Mouse (Mus musculus): ENCODE results near the gene Chchd1. TPM values are rescaled to one million over a fixed set of nuclear protein-coding genes. Genes with fewer than 3 reads are reported as not detected.
A peak's percentile ranks its signal among the peaks of the same experiment; 100 is the strongest.

Chchd1 gene
- total and polyA plus RNA-seq, 3 experiments: 157 to 402 (median 184) TPM

DNA sequence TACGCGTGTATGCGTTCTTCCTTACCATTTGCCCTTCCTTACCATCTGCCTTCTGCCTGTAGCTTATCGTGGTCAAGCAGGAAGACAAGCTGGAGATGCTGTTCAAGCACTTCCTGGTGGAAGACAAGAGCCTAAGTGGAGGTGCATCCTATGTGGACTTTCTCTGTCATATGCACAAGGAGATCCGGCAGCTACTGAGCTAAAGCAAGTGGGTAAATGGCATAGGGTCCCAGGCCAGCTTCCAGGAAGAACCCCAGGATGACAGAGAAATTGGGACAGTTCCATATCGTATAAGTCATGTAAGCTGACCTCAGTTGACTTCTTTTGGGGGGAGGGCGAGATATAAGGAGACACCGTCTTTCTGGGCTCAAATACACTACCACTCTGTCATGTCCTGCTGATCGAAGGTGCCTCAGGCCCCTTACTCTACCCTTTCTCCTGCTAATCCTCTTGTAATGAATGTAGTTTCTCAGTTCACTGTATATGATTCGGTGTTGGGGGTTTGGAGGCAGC, 9.2 kb upstream of the Chchd1 start:
- Histone ChIP-seq H3K36me3 (replicated peaks in 1 of 2; ENCODE audit: control insufficient read depth in 1 of 2, insufficient read depth in 1 of 2, low read length in 1 of 2) (peaks cover 51 to 88% of the 10 kb centered on the region in 2 experiments), H3K4me1 (ENCODE audit: control insufficient read depth in 1 of 2, insufficient read depth in 2 of 2) (peaks cover 18 to 44% of the 10 kb centered on the region in 2 experiments), H3K4me3 (replicated peaks in 1 of 3; ENCODE audit: low read depth in 2 of 3, low read length in 2 of 3, poor library complexity in 1 of 3) (no peak overlapping the region), H3K79me2 (replicated peaks; ENCODE audit: control insufficient read depth, extremely low read depth, insufficient read depth, poor library complexity, severe bottlenecking) (peaks cover 33% of the 10 kb centered on the region), H3K27ac (ENCODE audit: insufficient read depth, low read depth) (peak overlapping the region; percentile 87), H3K4me2 (ENCODE audit: insufficient read depth, low read depth, poor library complexity, severe bottlenecking) (no peak overlapping the region), H3K27me3 (replicated peaks) (no peaks in the 10 kb centered on the region), H3K9me3 (replicated peaks; ENCODE audit: low read length) (no peaks in the 10 kb centered on the region), H3K9ac (ENCODE audit: insufficient read depth, low read depth) (no peak overlapping the region)
- TF ChIP-seq ZKSCAN1 (IDR thresholded peaks at IDR 0.05; ENCODE audit: borderline replicate concordance, low read depth, low read length) (no peak), POLR2AphosphoS2 (IDR thresholded peaks at IDR 0.05; ENCODE audit: low read depth, low read length) (peak; percentile 40; the same call in 1 of the 2 replicates)
- in situ Hi-C loops (cut with MboI; ENCODE audit: low pct_ligation_motif_present, low pct_unique_long_range_greater_than_20kb, low sequenced_read_pairs): no loop called here
- dilution Hi-C loops (cut with MboI; ENCODE audit: extremely low pct_ligation_motif_present, extremely low pct_unique_long_range_greater_than_20kb, low sequenced_read_pairs): no loop called here
- DNase-seq (ENCODE audit: extremely low read depth): no peak

DNA sequence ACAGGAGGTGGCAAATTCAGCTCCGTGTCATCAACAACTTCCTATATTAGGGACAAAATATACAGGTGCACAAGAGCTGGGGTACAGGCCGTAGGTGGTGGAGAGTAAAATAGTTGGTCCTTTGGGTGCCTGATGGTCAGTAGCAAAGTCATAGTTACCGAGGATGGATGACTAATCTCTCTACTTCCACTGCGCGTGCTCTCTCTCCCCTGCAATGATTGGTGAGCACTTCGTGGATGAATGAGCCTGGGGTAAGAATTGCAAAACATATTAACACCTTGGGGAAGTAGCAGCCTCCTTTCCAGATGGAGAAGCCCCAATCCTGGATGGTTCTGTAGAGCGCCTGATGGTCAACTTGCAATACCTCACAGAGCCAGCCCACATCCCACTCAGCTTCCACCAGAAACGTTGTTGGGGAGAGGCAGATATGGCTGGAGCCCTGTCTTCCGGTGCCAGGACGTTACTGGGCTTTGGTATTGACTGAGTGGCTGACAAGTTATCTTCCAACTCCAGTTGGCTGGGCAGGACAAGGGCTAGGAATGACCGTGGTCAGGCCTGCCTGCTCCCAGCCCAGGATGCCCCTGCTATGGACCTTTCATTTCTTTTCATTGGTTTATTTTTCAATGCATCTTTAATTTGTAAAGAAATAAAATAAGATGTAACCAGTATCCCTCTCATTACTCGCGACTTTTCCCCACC, 8.5 kb upstream of the Chchd1 start:
- TF ChIP-seq BHLHE40 (IDR thresholded peaks at IDR 0.05; ENCODE audit: low read depth, low read length) (peak; percentile 53), IRF4 (IDR thresholded peaks at IDR 0.05; ENCODE audit: low read depth, low read length) (peak; percentile 74; the same call in 1 of the 2 replicates), ZMIZ1 (IDR thresholded peaks at IDR 0.05; ENCODE audit: low read depth, low read length) (peak; percentile 51; the same call in 1 of the 2 replicates), USF2 (conservative IDR thresholded peaks at IDR 0.05; ENCODE audit: low read depth, low read length) (no peak), NRF1 (IDR thresholded peaks at IDR 0.05; ENCODE audit: low read depth, low read length) (peak; percentile 72)
- Histone ChIP-seq H3K4me3 (replicated peaks in 1 of 3; ENCODE audit: low read depth in 2 of 3, low read length in 2 of 3, poor library complexity in 1 of 3) (peak overlapping the region; percentile 54 to 71 (median 65)), H3K27ac (ENCODE audit: insufficient read depth, low read depth) (peak overlapping the region; percentile 87), H3K4me2 (ENCODE audit: insufficient read depth, low read depth, poor library complexity, severe bottlenecking) (peak overlapping the region; percentile 44), H3K27me3 (replicated peaks) (no peaks in the 10 kb centered on the region), H3K79me2 (replicated peaks; ENCODE audit: control insufficient read depth, extremely low read depth, insufficient read depth, poor library complexity, severe bottlenecking) (peaks cover 40% of the 10 kb centered on the region), H3K9me3 (replicated peaks; ENCODE audit: low read length) (no peaks in the 10 kb centered on the region), H3K9ac (ENCODE audit: insufficient read depth, low read depth) (peak overlapping the region; percentile 79; the same call in 1 of the 2 replicates), H3K36me3 (replicated peaks in 1 of 2; ENCODE audit: control insufficient read depth in 1 of 2, insufficient read depth in 1 of 2, low read length in 1 of 2) (peaks cover 44 to 88% of the 10 kb centered on the region in 2 experiments), H3K4me1 (ENCODE audit: control insufficient read depth in 1 of 2, insufficient read depth in 2 of 2) (peaks cover 18 to 51% of the 10 kb centered on the region in 2 experiments)
- DNase-seq (ENCODE audit: extremely low read depth): no peak
- dilution Hi-C loops (cut with MboI; ENCODE audit: extremely low pct_ligation_motif_present, extremely low pct_unique_long_range_greater_than_20kb, low sequenced_read_pairs): no loop called here
- in situ Hi-C loops (cut with MboI; ENCODE audit: low pct_ligation_motif_present, low pct_unique_long_range_greater_than_20kb, low sequenced_read_pairs): no loop called here

DNA sequence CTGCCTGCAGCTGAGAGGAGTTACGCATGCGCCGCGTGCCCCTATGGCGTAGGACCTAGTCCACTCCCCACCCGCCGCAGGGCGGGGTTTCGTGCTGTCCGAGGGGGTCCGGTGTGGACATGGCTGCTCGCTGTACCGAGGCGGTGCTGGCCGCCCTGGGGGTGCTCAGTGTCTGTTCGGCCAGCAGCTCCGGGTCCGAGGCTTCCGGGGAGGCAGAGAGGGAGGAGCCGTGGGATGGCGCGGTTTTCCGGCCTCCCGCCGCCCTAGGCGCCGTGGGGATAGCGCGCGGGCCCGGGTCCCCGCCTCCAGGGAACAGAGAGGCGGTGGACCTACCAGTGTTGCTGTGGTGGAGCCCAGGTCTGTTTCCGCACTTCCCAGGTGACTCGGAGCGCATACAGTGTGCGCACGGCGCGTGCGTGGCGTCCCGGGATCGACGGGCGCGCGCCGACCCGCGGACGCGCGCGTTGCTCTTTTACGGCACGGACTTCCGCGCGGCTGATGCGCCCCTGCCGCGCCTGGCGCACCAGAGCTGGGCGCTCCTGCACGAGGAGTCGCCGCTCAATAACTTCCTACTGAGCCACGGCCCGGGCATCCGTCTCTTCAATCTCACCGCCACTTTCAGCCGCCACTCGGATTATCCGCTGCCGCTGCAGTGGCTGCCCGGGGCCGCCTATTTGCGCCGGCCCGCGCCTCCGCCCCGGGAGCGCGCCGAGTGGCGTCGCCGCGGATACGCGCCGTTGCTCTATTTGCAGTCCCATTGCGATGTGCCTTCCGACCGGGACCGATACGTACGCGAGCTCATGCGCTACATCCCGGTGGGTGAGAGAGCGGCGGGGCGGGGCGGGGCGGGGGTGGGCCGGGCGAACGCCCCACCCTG, 7.7 kb upstream of the Chchd1 start, which contains the start of gene Fut11:
Gene Fut11 (plus strand): TSS at position 85 of the 877 bp plus-strand sequence.
- Histone ChIP-seq H3K9ac (ENCODE audit: insufficient read depth, low read depth) (peak within 1 kb of the TSS; percentile 79), H3K4me1 (ENCODE audit: control insufficient read depth in 1 of 2, insufficient read depth in 2 of 2) (peaks cover 18 to 58% of the 10 kb centered on the region in 2 experiments), H3K27me3 (replicated peaks) (no peaks in the 10 kb centered on the region), H3K36me3 (replicated peaks in 1 of 2; ENCODE audit: control insufficient read depth in 1 of 2, insufficient read depth in 1 of 2, low read length in 1 of 2) (peaks cover 37 to 85% of the 10 kb centered on the region in 2 experiments), H3K4me2 (ENCODE audit: insufficient read depth, low read depth, poor library complexity, severe bottlenecking) (peak within 1 kb of the TSS; percentile 90), H3K27ac (ENCODE audit: insufficient read depth, low read depth) (peak within 1 kb of the TSS; percentile 87), H3K4me3 (replicated peaks in 1 of 3; ENCODE audit: low read depth in 2 of 3, low read length in 2 of 3, poor library complexity in 1 of 3) (peak within 1 kb of the TSS; percentile 54 to 71 (median 65)), H3K79me2 (replicated peaks; ENCODE audit: control insufficient read depth, extremely low read depth, insufficient read depth, poor library complexity, severe bottlenecking) (peaks cover 47% of the 10 kb centered on the region), H3K9me3 (replicated peaks; ENCODE audit: low read length) (no peaks in the 10 kb centered on the region)
- dilution Hi-C loops (cut with MboI; ENCODE audit: extremely low pct_ligation_motif_present, extremely low pct_unique_long_range_greater_than_20kb, low sequenced_read_pairs) (no loop called here), in situ Hi-C loops (cut with MboI; ENCODE audit: low pct_ligation_motif_present, low pct_unique_long_range_greater_than_20kb, low sequenced_read_pairs) (no loop called here)
- DNase-seq (ENCODE audit: extremely low read depth): peak; percentile 67
- TF ChIP-seq MXI1 (IDR thresholded peaks at IDR 0.05; ENCODE audit: low read depth, low read length): peak; percentile 59
- TF ChIP-seq NELFE (IDR thresholded peaks at IDR 0.05; ENCODE audit: low read depth, low read length): no peak; the same call in 1 of the 2 replicates
- peak; percentile 64 for TF ChIP-seq SIN3A (IDR thresholded peaks at IDR 0.05; ENCODE audit: low read length)
- TF ChIP-seq IRF4 (IDR thresholded peaks at IDR 0.05; ENCODE audit: low read depth, low read length): peak; percentile 34; the same call in 1 of the 2 replicates
- no peak for TF ChIP-seq TBP (conservative IDR thresholded peaks at IDR 0.05; ENCODE audit: low read depth, low read length)
- TF ChIP-seq ZKSCAN1 (IDR thresholded peaks at IDR 0.05; ENCODE audit: borderline replicate concordance, low read depth, low read length): no peak
- no peak for TF ChIP-seq ZC3H11A (IDR thresholded peaks at IDR 0.05; ENCODE audit: low read depth, low read length)
- TF ChIP-seq CHD2 (IDR thresholded peaks at IDR 0.05; ENCODE audit: low read length): 0 out of 2 replicates have a peak, but pooled peaks have one; percentile 37
- peak; percentile 71 for TF ChIP-seq ELF1 (IDR thresholded peaks at IDR 0.05; ENCODE audit: low read depth, low read length)
- TF ChIP-seq JUN (IDR thresholded peaks at IDR 0.05; ENCODE audit: insufficient read depth, low read depth, low read length): no peak
- TF ChIP-seq MYC (IDR thresholded peaks at IDR 0.05; ENCODE audit: low read depth, low read length): peak; percentile 65; the same call in 1 of the 2 replicates
- no peak for TF ChIP-seq KAT2A (IDR thresholded peaks at IDR 0.05; ENCODE audit: insufficient replicate concordance, low read length)
- TF ChIP-seq UBTF (IDR thresholded peaks at IDR 0.05; ENCODE audit: low read depth, low read length): peak; percentile 59; the same call in 1 of the 2 replicates
- peak; percentile 56 for TF ChIP-seq HCFC1 (IDR thresholded peaks at IDR 0.05; ENCODE audit: low read depth, low read length)
- no peak for TF ChIP-seq ZNF384 (IDR thresholded peaks at IDR 0.05; ENCODE audit: low read depth, low read length)
- peak; percentile 55; the same call in 1 of the 2 replicates for TF ChIP-seq BHLHE40 (IDR thresholded peaks at IDR 0.05; ENCODE audit: low read depth, low read length)
